In the genomic region with DNA sequence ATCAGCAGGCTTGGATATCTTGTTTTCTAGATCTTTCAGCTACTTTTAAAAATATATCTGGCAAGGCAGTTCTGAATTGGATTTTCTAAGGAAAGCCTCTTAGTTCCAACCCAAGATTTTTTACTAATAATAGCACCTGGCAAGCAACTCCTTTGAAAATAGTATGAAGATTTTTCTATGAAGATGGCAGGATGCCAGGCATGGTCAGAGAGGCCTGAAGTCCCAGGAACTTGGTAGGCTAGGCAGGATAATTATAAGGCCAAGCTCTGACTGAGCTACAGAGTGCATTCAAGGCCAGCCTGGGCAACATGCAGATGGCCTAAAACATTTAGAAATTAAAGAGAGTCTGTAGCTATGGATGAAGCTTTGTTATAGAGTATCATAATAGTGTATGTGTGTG, we compare ENCODE assay signal across 15 mouse cellular contexts. TPM values are rescaled to one million over a fixed set of nuclear protein-coding genes. Genes with fewer than 3 reads are reported as not detected.
DNase-seq lines count a peak whose midpoint lies in the region; ATAC-seq lines count a peak whose summit lies in the region.
"Had no signal": no experiment of that assay in that cellular context is flagged by ENCODE, and none has a peak within 500 bp of the region (broad histone marks: within the 10 kb centered on the region; RNA-seq: fewer than 3 reads in every experiment).

No protein-coding gene starts in this region.

- H3K4me3 ChIP-seq in heart, embryonic 15.5 days, result no peak overlapping the region
- no peak overlapping the region for H3K4me3 ChIP-seq in midbrain, embryonic 11.5 days (ENCODE audit: low read depth, low read length)
- no peak overlapping the region for H3K4me3 ChIP-seq in midbrain, embryonic 14.5 days (replicated peaks; ENCODE audit: low read depth, low read length)

- H3K9ac ChIP-seq in heart, embryonic 15.5 days, result no peak overlapping the region
- no peak overlapping the region for H3K9ac ChIP-seq in midbrain, embryonic 11.5 days (ENCODE audit: low read length)
- H3K9ac ChIP-seq in midbrain, embryonic 14.5 days (replicated peaks; ENCODE audit: low read length), result no peak overlapping the region
- H3K9ac ChIP-seq: hindbrain, embryonic 14.5 days had no signal

- no peaks in the 10 kb centered on the region for H3K9me3 ChIP-seq in heart, embryonic 15.5 days (replicated peaks)
- H3K9me3 ChIP-seq in midbrain, embryonic 11.5 days (ENCODE audit: control insufficient read depth, low read length), result no peaks in the 10 kb centered on the region
- H3K9me3 ChIP-seq in midbrain, embryonic 14.5 days (ENCODE audit: control insufficient read depth, low read length), result no peaks in the 10 kb centered on the region

- no peak for ATAC-seq in heart, embryonic 15.5 days (replicated peaks; ENCODE audit: insufficient number of reproducible peaks, insufficient read depth, low FRiP score, low read depth)
- no peak for ATAC-seq in midbrain, embryonic 11.5 days (ENCODE audit: low FRiP score)
- no peak for ATAC-seq in midbrain, embryonic 14.5 days (ENCODE audit: low FRiP score, low TSS enrichment)
- ATAC-seq: activated CD4-positive, CD25-positive, alpha-beta regulatory T cell, adult 4 months; intestine, postnatal 0 days had no signal

- DNase-seq in adrenal gland, postnatal 14 days, result peak; percentile 53
- DNase-seq in adrenal gland, postnatal 4 days (ENCODE audit: low spot score in 2 of 2), result no peak
- no peak for DNase-seq in heart, adult 8-10 months (ENCODE audit: low spot score)
- peak; percentile 34 to 64 for DNase-seq in left cerebral cortex, postnatal 10 days (ENCODE audit: extremely low spot score in 1 of 2, low spot score in 2 of 2)
- no peak for DNase-seq in left cerebral cortex, adult 8-10 months (ENCODE audit: low spot score in 2 of 2)
- DNase-seq in midbrain, embryonic 11.5 days (ENCODE audit: low spot score, missing footprints), result peak; percentile 23
- DNase-seq in midbrain, embryonic 14.5 days, result no peak
- DNase-seq: cerebellum, adult 11-12 months; layer of hippocampus, postnatal 36 days; right cerebral cortex, postnatal 25 days; thymus, postnatal 4 days had no signal

- H3K4me1 ChIP-seq in heart, embryonic 15.5 days (replicated peaks), result peaks cover 25% of the 10 kb centered on the region
- no peaks in the 10 kb centered on the region for H3K4me1 ChIP-seq in midbrain, embryonic 11.5 days (ENCODE audit: control insufficient read depth, insufficient read depth, low read length)
- H3K4me1 ChIP-seq in midbrain, embryonic 14.5 days (ENCODE audit: control insufficient read depth, insufficient read depth, low read length), result no peaks in the 10 kb centered on the region

- intact Hi-C loops in left cerebral cortex, postnatal 10 days (cut with DNase I), result no loop called here

- no peak overlapping the region for H3K4me2 ChIP-seq in heart, embryonic 15.5 days
- no peak overlapping the region for H3K4me2 ChIP-seq in midbrain, embryonic 11.5 days
- H3K4me2 ChIP-seq in midbrain, embryonic 14.5 days (ENCODE audit: low read length), result no peak overlapping the region
- H3K4me2 ChIP-seq: hindbrain, embryonic 14.5 days had no signal

- H3K27me3 ChIP-seq in heart, embryonic 15.5 days, result no peaks in the 10 kb centered on the region
- no peaks in the 10 kb centered on the region for H3K27me3 ChIP-seq in midbrain, embryonic 11.5 days (ENCODE audit: control insufficient read depth, insufficient read depth, low read length)
- no peaks in the 10 kb centered on the region for H3K27me3 ChIP-seq in midbrain, embryonic 14.5 days (ENCODE audit: control insufficient read depth, insufficient read depth, low read length)

- H3K27ac ChIP-seq in heart, embryonic 15.5 days, result peak overlapping the region; percentile 15; the same call in 1 of the 2 replicates
- no peak overlapping the region for H3K27ac ChIP-seq in midbrain, embryonic 11.5 days (ENCODE audit: low read depth, low read length)
- H3K27ac ChIP-seq in midbrain, embryonic 14.5 days (replicated peaks; ENCODE audit: low read depth, low read length), result no peak overlapping the region
- H3K27ac ChIP-seq: hindbrain, embryonic 14.5 days had no signal

- H3K36me3 ChIP-seq in heart, embryonic 15.5 days, result peaks cover 2% of the 10 kb centered on the region; the same call in 1 of the 2 replicates
- no peaks in the 10 kb centered on the region for H3K36me3 ChIP-seq in midbrain, embryonic 11.5 days (ENCODE audit: control insufficient read depth, insufficient read depth, low read length)
- H3K36me3 ChIP-seq in midbrain, embryonic 14.5 days (ENCODE audit: control insufficient read depth, insufficient read depth, low read length), result no peaks in the 10 kb centered on the region; the same call in 1 of the 2 replicates

RNA-seq across cellular contexts. Expression of gene Lrrc8c, which starts 42.7 kb away (rescaled TPM):
- total RNA-seq in adrenal gland, postnatal 14 days (2021), result 31.1 and 33.7 TPM in 2 replicates
- 10 to 100 TPM; 29.7 to 36.3 TPM for total RNA-seq in adrenal gland, postnatal 4 days (2021)
- polyA plus RNA-seq in heart, embryonic 15.5 days (2015; fragmentation: Nextera tagmentation; extraction: Ambion mirVana), result 20.8 and 25.2 TPM in 2 replicates
- 10 to 100 TPM; 15.3 to 24.9 (median 23.1) TPM for total RNA-seq in heart, adult 8-10 months (2022)
- total RNA-seq in left cerebral cortex, postnatal 10 days (2021), result 10 to 100 TPM; 28.4 to 34.0 TPM
- 10 to 100 TPM; 25.5 to 29.1 (median 26.6) TPM for total RNA-seq in left cerebral cortex, adult 8-10 months (2022)
- 12.4 and 12.8 TPM in 2 replicates for polyA plus RNA-seq in midbrain, embryonic 11.5 days (2014; fragmentation: Nextera tagmentation; extraction: Ambion mirVana)
- polyA plus RNA-seq in midbrain, embryonic 14.5 days (2014; fragmentation: Nextera tagmentation; extraction: Ambion mirVana), result 13.0 and 16.7 TPM in 2 replicates

Comparison
In these comparisons a context has a peak if more than half of its experiments do, and no peak if none do; other contexts are left out.
1. DNase-seq: peak in adrenal gland, postnatal 14 days (single experiment), left cerebral cortex, postnatal 10 days (2 of 2) and midbrain, embryonic 11.5 days (single experiment); none in adrenal gland, postnatal 4 days (0 of 2), heart, adult 8-10 months (single experiment), left cerebral cortex, adult 8-10 months (0 of 2) and midbrain, embryonic 14.5 days (single experiment).